In genomic region chr2:79713662-79714091, GRCm38 (mm10) we compare ENCODE assay signal across 19 mouse cellular contexts. TPM values are rescaled to one million over a fixed set of nuclear protein-coding genes. Genes with fewer than 3 reads are reported as not detected.
DNase-seq lines count a peak whose midpoint lies in the region; ATAC-seq and TF ChIP-seq lines count a peak whose summit lies in the region.
"Had no signal": no experiment of that assay in that cellular context is flagged by ENCODE, and none has a peak within 500 bp of the region (broad histone marks: within the 10 kb centered on the region; RNA-seq: fewer than 3 reads in every experiment).

No protein-coding gene starts in this region.

- H3K9ac ChIP-seq in heart, adult 2 months (ENCODE audit: low read depth, low read length): no peak overlapping the region
- no peak overlapping the region for H3K9ac ChIP-seq in hindbrain, embryonic 12.5 days
- H3K9ac ChIP-seq: embryonic facial prominence, embryonic 13.5 days; hindbrain, embryonic 15.5 days; limb, embryonic 13.5 days; lung, embryonic 14.5 days had no signal

- no peaks in the 10 kb centered on the region for H3K27me3 ChIP-seq in heart, adult 2 months (ENCODE audit: control insufficient read depth, insufficient read depth, low read length)
- no peaks in the 10 kb centered on the region for H3K27me3 ChIP-seq in splenic B cell, adult 2 months (ENCODE audit: control insufficient read depth, insufficient read depth, low read length, poor library complexity, severe bottlenecking)
- H3K27me3 ChIP-seq in hindbrain, embryonic 12.5 days: no peaks in the 10 kb centered on the region
- H3K27me3 ChIP-seq: embryonic facial prominence, embryonic 13.5 days; hindbrain, embryonic 15.5 days; limb, embryonic 13.5 days had no signal

- intact Hi-C loops in heart, adult 2 months (cut with DNase I): no loop called here

- ATAC-seq in hindbrain, embryonic 12.5 days (ENCODE audit: low FRiP score): no peak
- ATAC-seq: intestine, postnatal 0 days had no signal

- no peak for DNase-seq in heart, adult 2 months
- no peak for DNase-seq in heart, adult 9 months (ENCODE audit: low spot score in 2 of 2)
- peak; percentile 26 for DNase-seq in lung, postnatal 25 days (ENCODE audit: low spot score)
- no peak for DNase-seq in lung, adult 18-20 months
- DNase-seq in splenic B cell, adult 2 months (ENCODE audit: low read depth, low spot score): peak; percentile 82
- no peak for DNase-seq in spleen, postnatal 4 days (ENCODE audit: low spot score in 2 of 2)
- DNase-seq: adrenal gland, postnatal 10 days; cerebellum, postnatal 25 days; heart, adult 11 months; kidney, postnatal 10 days; lung, embryonic 14.5 days; right cerebral cortex, adult 18-20 months had no signal

- no peaks in the 10 kb centered on the region; the same call in 1 of the 2 replicates for H3K4me1 ChIP-seq in heart, adult 2 months (ENCODE audit: control insufficient read depth, insufficient read depth, low read length)
- no peaks in the 10 kb centered on the region for H3K4me1 ChIP-seq in hindbrain, embryonic 12.5 days
- H3K4me1 ChIP-seq: hindbrain, embryonic 15.5 days; midbrain, embryonic 10.5 days had no signal

- peaks cover 2% of the 10 kb centered on the region; the same call in 1 of the 2 replicates for H3K36me3 ChIP-seq in heart, adult 2 months (ENCODE audit: control insufficient read depth, insufficient read depth, low read length)
- no peaks in the 10 kb centered on the region for H3K36me3 ChIP-seq in macrophage (ENCODE audit: inconsistent target)
- no peaks in the 10 kb centered on the region for H3K36me3 ChIP-seq in splenic B cell, adult 2 months (ENCODE audit: control insufficient read depth, insufficient read depth, low read length, poor library complexity, severe bottlenecking)
- no peaks in the 10 kb centered on the region for H3K36me3 ChIP-seq in hindbrain, embryonic 12.5 days
- H3K36me3 ChIP-seq: embryonic facial prominence, embryonic 13.5 days; hindbrain, embryonic 15.5 days; limb, embryonic 13.5 days; midbrain, embryonic 10.5 days had no signal

- TF ChIP-seq CTCF in heart, adult 2 months (IDR thresholded peaks at IDR 0.05): no peak

- H3K79me2 ChIP-seq in heart, adult 2 months (replicated peaks; ENCODE audit: control insufficient read depth, insufficient read depth, low read length): no peaks in the 10 kb centered on the region
- no peaks in the 10 kb centered on the region for H3K79me2 ChIP-seq in macrophage (ENCODE audit: inconsistent target)

- TF ChIP-seq EP300 in heart, adult 2 months (IDR thresholded peaks at IDR 0.05; ENCODE audit: insufficient read depth, low read depth, low read length): no peak

- TF ChIP-seq POLR2A in heart, adult 2 months (IDR thresholded peaks at IDR 0.05; ENCODE audit: insufficient read depth, low read depth, low read length): no peak

- peak overlapping the region; percentile 22 for H3K27ac ChIP-seq in heart, adult 2 months
- peak overlapping the region; percentile 68 for H3K27ac ChIP-seq in macrophage
- no peak overlapping the region for H3K27ac ChIP-seq in hindbrain, embryonic 12.5 days
- H3K27ac ChIP-seq: embryonic facial prominence, embryonic 13.5 days; hindbrain, embryonic 15.5 days; limb, embryonic 13.5 days; midbrain, embryonic 10.5 days had no signal

- H3K9me3 ChIP-seq in hindbrain, embryonic 12.5 days (replicated peaks): no peaks in the 10 kb centered on the region
- H3K9me3 ChIP-seq: embryonic facial prominence, embryonic 13.5 days; hindbrain, embryonic 15.5 days; limb, embryonic 13.5 days; midbrain, embryonic 10.5 days had no signal

- H3K4me3 ChIP-seq in heart, adult 2 months: no peak overlapping the region
- H3K4me3 ChIP-seq in macrophage (ENCODE audit: inconsistent target): no peak overlapping the region
- no peak overlapping the region for H3K4me3 ChIP-seq in hindbrain, embryonic 12.5 days
- H3K4me3 ChIP-seq: embryonic facial prominence, embryonic 13.5 days; hindbrain, embryonic 15.5 days; limb, embryonic 13.5 days; midbrain, embryonic 10.5 days had no signal

- 15% methylated on average over 3 of the region's 3 CpGs for WGBS in heart, adult 2 months
- 0% methylated on average over 3 of the region's 3 CpGs for WGBS in macrophage (ENCODE audit: missing documents)
- 79% methylated on average over 3 of the region's 3 CpGs for WGBS in hindbrain, embryonic 12.5 days

- H3K4me2 ChIP-seq in hindbrain, embryonic 12.5 days (replicated peaks): no peak overlapping the region
- H3K4me2 ChIP-seq: embryonic facial prominence, embryonic 13.5 days; hindbrain, embryonic 15.5 days; limb, embryonic 13.5 days; lung, embryonic 14.5 days had no signal

RNA-seq across cellular contexts. Expression of gene Ppp1r1c, which starts 6.1 kb away (rescaled TPM):
- total RNA-seq in heart, adult 2 months (2021): under 1 TPM in 1 of 2 experiments, not detected in 1; 0.82 TPM
- polyA plus RNA-seq in heart, adult 2 months (2012; rRNA removed): not detected in 2 replicates
- not detected for total RNA-seq in macrophage (2018; cell fraction: chromatin; rRNA removed)
- not detected for total RNA-seq in macrophage (2018; cell fraction: cytosol; rRNA removed)
- total RNA-seq in macrophage (2018; cell fraction: nucleus; rRNA removed): 1 to 10 TPM in 1 of 26 experiments, under 1 TPM in 1, not detected in 24; 0.12 to 1.7 TPM
- not detected in 3 replicates for polyA plus RNA-seq in macrophage (2018)
- polyA plus RNA-seq in hindbrain, embryonic 12.5 days (2016; fragmentation: Nextera tagmentation; extraction: Ambion mirVana): 11.2 and 19.4 TPM in 2 replicates
- total RNA-seq: adrenal gland, postnatal 10 days had no signal
- polyA plus RNA-seq: intestine, postnatal 0 days; lung, embryonic 14.5 days had no signal

Comparison
In these comparisons a context has a peak if more than half of its experiments do, and no peak if none do; other contexts are left out.
1. DNase-seq: peak in lung, postnatal 25 days (single experiment) and splenic B cell, adult 2 months (single experiment); none in heart, adult 2 months (0 of 2), heart, adult 9 months (0 of 2), lung, adult 18-20 months (0 of 2) and spleen, postnatal 4 days (0 of 2).
2. RNA of gene Ppp1r1c, which starts 6.1 kb away (polyA plus RNA-seq): 11.2 to 19.4 TPM in hindbrain, embryonic 12.5 days; not detected in heart, adult 2 months and not detected in macrophage; every median in the first group is over 10 times any median in the second.